Mouse (Mus musculus) yolk sac, embryonic 10.5 days (tissue): Measurements from ENCODE around the gene Ccdc171.
"Not testable (repeated sequence)": the region's sequence is repeated elsewhere in the genome, so short reads cannot be mapped to it uniquely, and the experiment has no call there.

Experiments
- DNase-seq: peaks from one replicate; pipeline ENCODE4 v3.0.0-alpha.2; 2017; ENCODE audit warnings: low spot score

Gene Ccdc171

GRCm38 (mm10) chr4:83526270-83526987 lies 1.1 kb downstream of the Ccdc171 start:
- DNase-seq = no peak

- no peak for DNase-seq
Observed at GRCm38 (mm10) chr4:83526988-83527334, 1.6 kb downstream of the Ccdc171 start.

DNA sequence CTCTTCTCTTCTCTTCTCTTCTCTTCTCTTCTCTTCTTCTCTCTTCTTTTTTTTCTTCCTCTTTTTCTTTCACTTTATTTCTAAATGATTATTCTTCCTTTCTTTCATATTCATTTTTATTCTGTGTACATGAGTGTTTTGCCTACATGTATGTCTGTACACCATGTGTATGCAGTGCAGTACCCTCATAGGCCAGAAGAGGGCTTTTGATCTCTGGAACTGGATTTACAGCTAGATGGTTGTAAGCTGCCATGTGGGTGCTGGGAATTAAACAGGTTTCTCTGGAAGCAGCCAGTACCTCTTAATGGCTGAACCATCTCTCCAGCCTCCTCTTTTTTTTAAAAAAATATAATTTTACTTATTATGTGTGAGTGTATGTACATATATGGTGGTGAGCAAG lies 2.6 kb downstream of the Ccdc171 start:
- no peak for DNase-seq

GRCm38 (mm10) chr4:83530060-83530459 lies 4.7 kb downstream of the Ccdc171 start:
- not testable (repeated sequence) for DNase-seq

DNA sequence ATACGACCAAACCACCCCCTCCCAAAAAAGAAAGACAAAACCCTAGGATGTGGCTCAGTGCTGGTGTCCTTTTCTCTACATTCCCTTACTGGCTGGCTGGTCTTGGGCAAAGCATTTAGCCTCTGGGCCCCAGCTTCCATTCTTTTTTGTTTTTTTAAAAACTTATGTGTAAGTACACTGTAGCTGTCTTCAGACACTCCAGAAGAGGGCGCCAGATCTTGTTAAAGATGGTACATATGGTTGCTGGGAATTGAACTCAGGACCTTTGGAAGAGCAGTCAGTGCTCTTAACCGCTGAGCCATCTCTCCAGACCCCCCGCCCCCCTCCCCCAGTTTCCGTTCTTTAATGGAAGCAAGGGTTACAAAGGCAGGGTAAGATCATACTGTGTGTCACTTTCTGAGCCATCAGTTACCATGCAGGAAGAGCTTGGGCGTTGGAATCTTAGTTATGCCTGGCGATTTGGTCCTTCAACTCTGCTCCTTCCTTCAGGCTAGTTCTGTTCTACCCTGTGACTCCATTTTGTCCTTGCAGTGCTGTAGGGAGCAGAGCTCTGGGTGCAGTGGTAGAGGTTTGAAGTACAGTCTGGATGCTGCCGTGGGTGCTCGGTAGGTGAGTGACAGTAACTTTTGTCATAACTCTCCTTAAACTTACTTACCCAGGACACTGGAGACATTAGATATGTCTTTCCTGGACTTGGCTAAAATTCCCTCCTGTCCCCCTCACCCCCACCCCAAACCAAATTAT lies 8.0 kb downstream of the Ccdc171 start:
- DNase-seq = no peak

GRCm38 (mm10) chr4:83534024-83534423 lies 8.7 kb downstream of the Ccdc171 start:
- no peak for DNase-seq

- DNase-seq = no peak
Observed at GRCm38 (mm10) chr4:83549501-83549900, 24.2 kb downstream of the Ccdc171 start.

- DNase-seq = peak; percentile 18
Observed at GRCm38 (mm10) chr4:83567190-83568113, 42.1 kb downstream of the Ccdc171 start.

- peak; percentile 20 for DNase-seq
Observed at GRCm38 (mm10) chr4:83568145-83568544, 42.8 kb downstream of the Ccdc171 start.

DNA sequence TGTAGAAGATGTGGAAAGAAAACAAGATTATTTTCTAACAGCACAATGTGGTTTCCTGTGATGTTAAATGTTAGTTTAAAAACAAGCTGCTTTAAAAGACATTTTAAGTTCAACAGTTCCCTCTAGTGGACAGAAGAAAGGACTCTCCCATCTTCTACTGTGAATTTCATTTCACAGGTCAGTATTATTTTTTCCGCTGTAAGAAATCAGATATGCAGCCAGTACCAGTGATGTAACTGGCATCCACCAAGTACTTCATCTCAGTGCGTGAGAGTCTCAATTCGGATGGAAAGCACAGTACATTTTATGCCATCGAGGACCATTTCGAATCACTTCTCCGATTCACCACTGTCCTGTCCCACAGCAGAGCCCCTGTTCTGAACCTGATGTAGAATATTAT lies 45.2 kb downstream of the Ccdc171 start:
- no peak for DNase-seq

DNA sequence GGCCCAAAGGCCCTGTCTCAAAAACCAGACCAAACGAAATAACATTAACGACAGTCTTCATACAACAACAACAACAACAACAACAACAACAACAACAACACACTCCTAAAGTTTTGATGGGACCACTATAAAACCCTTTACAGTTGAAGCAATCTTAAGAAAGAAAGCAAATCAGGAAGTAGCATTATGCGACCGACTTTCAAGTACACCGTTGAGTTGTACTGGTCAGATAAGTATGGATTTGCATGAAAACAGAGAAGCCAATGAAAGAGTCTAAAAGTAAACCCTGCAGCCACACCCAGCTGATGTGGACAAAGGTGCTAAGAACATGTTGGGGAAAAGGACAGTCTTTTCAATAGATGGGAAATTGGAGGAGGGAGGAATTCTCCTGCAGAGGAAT lies 45.7 kb downstream of the Ccdc171 start:
- DNase-seq = no peak

DNA sequence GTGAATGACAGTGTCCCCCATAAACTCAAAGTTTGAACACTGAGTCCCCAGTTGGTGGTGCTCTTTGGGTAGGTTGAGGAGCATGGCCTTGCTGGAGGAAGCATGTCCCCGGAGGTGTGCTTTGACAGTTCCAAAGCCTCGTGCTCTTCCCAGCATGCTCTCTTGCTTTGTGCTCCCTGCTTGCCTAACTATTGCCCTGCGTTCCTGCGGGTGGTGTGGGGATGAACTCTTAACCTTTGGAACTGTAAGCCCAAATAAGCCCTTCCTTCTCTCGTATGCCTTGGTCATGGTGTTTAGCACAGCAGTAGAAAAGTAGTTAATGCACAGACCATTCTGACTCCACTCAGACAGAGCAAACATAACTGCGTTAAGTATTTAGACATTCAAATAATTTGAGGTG lies 47.2 kb downstream of the Ccdc171 start:
- DNase-seq = peak; percentile 28

DNA sequence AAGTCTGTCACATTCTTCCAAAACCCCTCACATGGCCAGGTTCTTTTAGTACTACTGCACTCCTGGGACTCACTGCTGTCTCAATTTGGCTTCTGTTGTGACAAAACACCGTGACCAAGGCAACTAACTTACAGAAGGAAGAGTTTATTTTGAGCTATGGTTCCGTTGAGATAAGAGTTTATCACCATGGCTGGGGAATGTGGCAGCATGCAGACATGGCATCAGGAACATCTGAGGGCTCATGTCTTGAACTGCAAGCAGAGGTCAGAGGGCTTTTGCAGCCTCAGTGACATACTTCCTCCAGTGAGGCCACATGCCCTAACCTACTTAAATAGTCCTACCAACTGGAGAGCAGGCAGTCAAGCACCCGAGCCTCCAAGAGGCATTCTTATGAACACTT lies 51.0 kb downstream of the Ccdc171 start:
- DNase-seq = no peak

- no peak for DNase-seq
Observed at GRCm38 (mm10) chr4:83580157-83580556, 54.8 kb downstream of the Ccdc171 start.

DNA sequence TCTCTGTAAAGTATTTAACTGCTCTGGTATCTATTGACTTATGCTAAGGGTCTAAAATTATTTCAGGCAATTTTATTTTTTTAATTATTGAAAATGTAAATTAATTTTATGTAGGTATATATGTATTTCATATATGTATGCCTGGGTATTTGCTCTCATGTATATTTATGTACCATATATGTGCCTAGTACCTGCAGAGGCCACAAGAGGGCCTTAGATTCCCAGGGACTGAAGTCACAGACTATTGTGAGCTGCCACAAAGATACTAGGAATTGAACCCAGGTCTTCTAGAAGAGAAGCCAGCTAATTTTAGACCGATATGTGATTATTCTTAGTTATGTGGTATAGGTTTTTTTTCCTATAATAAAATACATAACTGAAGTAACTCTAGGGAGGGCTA lies 62.2 kb downstream of the Ccdc171 start:
- DNase-seq = no peak

- no peak for DNase-seq
Observed at GRCm38 (mm10) chr4:83596486-83596885, 71.1 kb downstream of the Ccdc171 start.

DNA sequence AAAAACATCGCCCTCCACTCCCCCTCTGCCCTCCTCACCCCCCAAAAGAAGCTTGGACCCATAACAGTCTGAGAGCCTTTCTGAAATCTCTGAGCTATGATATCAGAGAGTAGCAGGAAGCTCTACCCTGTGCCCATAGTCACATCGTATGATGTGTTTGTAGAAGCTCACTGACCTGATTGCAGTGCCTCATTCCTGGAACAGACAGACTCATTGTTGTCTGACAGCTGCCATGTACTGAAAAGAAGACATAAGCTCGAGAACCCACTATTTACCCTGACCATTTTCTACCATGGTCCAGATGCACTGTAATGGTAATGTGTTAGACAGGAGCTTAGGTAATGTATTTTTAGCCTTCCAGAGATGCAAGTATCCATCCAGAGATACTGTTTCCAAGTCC lies 85.8 kb downstream of the Ccdc171 start:
- DNase-seq = no peak

- not testable (repeated sequence) for DNase-seq
Observed at GRCm38 (mm10) chr4:83623021-83623711, 97.8 kb downstream of the Ccdc171 start.

DNA sequence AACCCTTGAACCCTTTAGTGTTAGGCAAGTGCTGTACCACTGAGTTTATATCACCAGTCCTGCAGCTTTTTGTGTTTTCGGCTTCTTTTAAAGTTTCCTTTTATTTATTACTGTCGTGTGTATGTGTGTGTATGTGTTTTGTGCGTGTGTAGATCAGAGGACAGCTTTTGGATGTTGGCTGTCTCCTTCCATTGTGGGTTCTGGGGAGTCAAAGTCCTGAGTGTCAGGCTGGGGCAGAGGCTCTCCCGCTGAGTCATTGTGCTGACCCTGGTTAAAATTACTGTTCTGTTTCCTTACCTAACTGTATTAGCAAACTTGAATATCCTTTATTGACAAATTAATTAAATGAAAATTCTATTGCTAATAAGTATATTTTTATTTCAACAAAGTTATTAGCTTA lies 98.4 kb downstream of the Ccdc171 start:
- no peak for DNase-seq

DNA sequence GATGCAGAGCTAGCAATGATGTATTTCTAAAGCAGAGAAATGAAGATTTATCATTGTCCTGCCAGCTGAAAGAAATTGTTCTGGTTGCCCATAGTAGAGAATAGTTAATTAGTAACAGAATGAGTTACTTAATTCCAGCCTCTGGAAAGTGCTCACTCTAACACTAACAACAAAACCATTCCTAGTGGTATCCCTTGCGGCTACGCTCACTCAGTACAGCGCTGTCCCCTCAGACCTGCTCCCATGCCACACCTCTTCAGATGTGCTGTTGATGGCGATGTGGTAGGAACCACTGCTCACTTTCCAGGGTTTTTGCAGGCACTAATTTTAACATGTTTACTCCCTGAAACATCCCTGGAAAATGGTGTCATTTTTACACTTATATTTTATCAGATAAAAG lies 126.1 kb downstream of the Ccdc171 start:
- DNase-seq = no peak

GRCm38 (mm10) chr4:83655396-83655795 lies 130.1 kb downstream of the Ccdc171 start:
- peak; percentile 22 for DNase-seq

GRCm38 (mm10) chr4:83656571-83656970 lies 131.2 kb downstream of the Ccdc171 start:
- DNase-seq = peak; percentile 32
